Mouse (Mus musculus) intestine, postnatal 0 days (tissue): ENCODE data around the gene Rrbp1. TPM values are rescaled to one million over a fixed set of nuclear protein-coding genes. Genes with fewer than 3 reads are reported as not detected.

Experiments used
- ATAC-seq: fragments of 200-750 bp; cut with Nextera tagmentation; 2 replicates; pipeline ENCODE4 v1.8.0; 2017; ENCODE audit warnings: mild to moderate bottlenecking, moderate TSS enrichment, moderate library complexity
- H3K27ac ChIP-seq: fragments of 300-500 bp; sonication (generic); 2 replicates; pipeline ENCODE4 v1.5.1; 2014; ENCODE audit warnings: mild to moderate bottlenecking, low read depth, low read length, moderate library complexity
- H3K27me3 ChIP-seq: fragments of 300-500 bp; sonication (generic); replicated peaks from 2 replicates; pipeline ENCODE4 v1.6.1; 2014; ENCODE audit warnings: low read length, mixed read lengths; ENCODE audit not compliant: control insufficient read depth, insufficient read depth
- H3K36me3 ChIP-seq: fragments of 300-500 bp; sonication (generic); 2 replicates; pipeline ENCODE4 v1.6.1; 2014; ENCODE audit warnings: mild to moderate bottlenecking, moderate library complexity; ENCODE audit not compliant: control insufficient read depth, insufficient read depth
- H3K4me1 ChIP-seq: fragments of 300-500 bp; sonication (generic); replicated peaks from 2 replicates; pipeline ENCODE4 v1.6.1; 2014; ENCODE audit warnings: antibody characterized with exemption, low read length, mixed read lengths; ENCODE audit not compliant: control insufficient read depth, insufficient read depth
- H3K4me2 ChIP-seq: fragments of 300-500 bp; sonication (generic); replicated peaks from 2 replicates; pipeline ENCODE4 v1.6.1; 2014; ENCODE audit warnings: low read depth, mild to moderate bottlenecking, moderate library complexity
- H3K4me3 ChIP-seq: fragments of 300-500 bp; sonication (generic); 2 replicates; pipeline ENCODE4 v1.5.1; 2014; ENCODE audit warnings: low read depth, low read length
- H3K9ac ChIP-seq: fragments of 300-500 bp; sonication (generic); 2 replicates; pipeline ENCODE4 v1.6.1; 2014; ENCODE audit warnings: mild to moderate bottlenecking, low read depth, low read length
- H3K9me3 ChIP-seq: fragments of 300-500 bp; sonication (generic); 2 replicates; pipeline ENCODE4 v1.6.1; 2016; ENCODE audit warnings: mixed run types; ENCODE audit not compliant: control insufficient read depth
- CTCF ChIP-seq: sonication (generic); IDR thresholded peaks from 2 replicates; pipeline ENCODE4 v1.5.1; 2016; ENCODE audit warnings: low read depth, mild to moderate bottlenecking, control low read depth, antibody characterized with exemption, moderate library complexity
- WGBS: fragments of 180-500 bp; shearing (Covaris S2); extraction: QIAGEN DNeasy Blood & Tissue Kit; methylation state at CpG from one replicate; pipeline ENCODE4 v1.1.7; 2014; 5-methylcytosine and 5-hydroxymethylcytosine counted together
- polyA plus RNA-seq: library from polyadenylated mRNA; unstranded; fragments of >200 nt; fragmentation: Nextera tagmentation; extraction: Ambion mirVana; gene quantifications from 2 replicates; pipeline ENCODE4 v1.2.1, GENCODE M21; 2015

The Rrbp1 gene
- polyA plus RNA-seq, 1 experiment from 2014 or later, result 156 TPM

DNA sequence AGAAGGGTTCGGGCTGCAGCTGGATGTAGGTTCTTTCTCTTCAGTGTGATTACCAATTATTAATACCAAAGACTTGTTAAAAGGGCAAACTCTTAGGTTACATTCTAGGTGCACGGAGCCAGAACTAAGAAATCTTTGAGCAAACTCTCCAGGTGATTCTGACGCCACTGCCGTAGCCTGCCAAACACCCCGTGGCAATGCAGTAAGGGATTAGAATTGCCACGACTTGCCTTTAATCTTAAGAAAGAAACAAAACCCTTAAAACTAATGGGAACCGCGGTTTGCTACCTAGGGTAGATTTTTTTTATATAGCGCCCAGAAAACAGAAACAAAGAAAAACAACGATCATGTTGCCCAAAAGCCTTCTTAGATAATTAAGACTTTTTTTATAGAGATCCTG is 96.8 kb downstream of the Rrbp1 start:
- no peak for ATAC-seq
- WGBS, result 6% methylated on average over 10 of the region's 10 CpGs
- Histone ChIP-seq H3K4me1 (peaks cover 10% of the 10 kb centered on the region; the same call in 1 of the 2 replicates), H3K9me3 (no peaks in the 10 kb centered on the region), H3K9ac (peak overlapping the region; percentile 93), H3K4me3 (peak overlapping the region; percentile 91), H3K36me3 (no peaks in the 10 kb centered on the region), H3K27ac (peak overlapping the region; percentile 99), H3K27me3 (no peaks in the 10 kb centered on the region), H3K4me2 (peak overlapping the region; percentile 68)
- no peak for TF ChIP-seq CTCF

DNA sequence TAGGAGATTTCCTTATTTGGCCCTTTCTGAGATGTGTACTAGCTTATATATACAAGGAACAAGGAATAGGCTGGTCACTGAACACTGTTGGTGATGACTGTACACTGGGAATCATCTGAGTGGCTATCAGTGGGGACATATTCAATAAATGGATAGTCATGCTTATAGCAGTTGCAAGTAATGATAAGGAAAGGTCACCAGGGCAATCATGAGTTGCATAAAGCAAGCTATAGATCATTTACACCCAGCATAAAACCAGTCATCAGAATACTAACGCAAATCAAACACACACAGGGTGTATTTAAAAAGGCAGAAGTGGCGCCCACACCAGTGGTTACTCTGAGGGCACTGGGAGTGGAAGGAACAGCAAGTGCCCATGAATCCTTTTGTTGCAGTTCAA is 98.9 kb downstream of the Rrbp1 start:
- Histone ChIP-seq H3K4me2 (no peak overlapping the region), H3K27ac (no peak overlapping the region), H3K4me1 (no peaks in the 10 kb centered on the region), H3K27me3 (no peaks in the 10 kb centered on the region), H3K36me3 (no peaks in the 10 kb centered on the region), H3K4me3 (no peak overlapping the region), H3K9me3 (no peaks in the 10 kb centered on the region), H3K9ac (no peak overlapping the region)
- 0 out of 2 replicates have a peak, but pooled peaks have one; percentile 6 for ATAC-seq
- 54% methylated on average over 2 of the region's 2 CpGs for WGBS
- TF ChIP-seq CTCF, result no peak

DNA sequence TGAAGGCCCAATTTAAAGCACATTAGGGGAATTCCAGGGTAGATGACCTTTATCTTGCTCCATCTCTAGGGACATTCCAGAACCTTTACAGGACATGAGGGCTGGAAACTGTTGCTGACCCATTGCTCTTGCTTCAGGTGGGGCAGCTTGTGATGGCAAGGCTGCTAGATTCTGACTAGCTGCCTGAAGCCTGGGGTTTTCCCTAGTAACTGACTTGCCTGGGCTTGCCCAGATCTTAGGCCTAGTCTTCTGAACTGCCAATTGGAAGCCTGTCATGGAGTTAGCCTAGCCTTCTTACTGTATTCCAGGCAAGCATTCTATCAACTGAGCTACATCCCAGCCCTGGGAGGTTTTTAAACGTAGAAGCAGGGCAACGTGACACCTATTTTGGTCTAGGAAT is 101.8 kb downstream of the Rrbp1 start:
- H3K9ac ChIP-seq, result no peak overlapping the region
- H3K4me3 ChIP-seq, result no peak overlapping the region
- H3K4me2 ChIP-seq, result no peak overlapping the region
- WGBS, result 83% methylated on average over 2 of the region's 2 CpGs
- TF ChIP-seq CTCF, result no peak
- H3K36me3 ChIP-seq, result no peaks in the 10 kb centered on the region
- H3K4me1 ChIP-seq, result peaks cover 9% of the 10 kb centered on the region; the same call in 1 of the 2 replicates
- no peaks in the 10 kb centered on the region for H3K27me3 ChIP-seq
- H3K9me3 ChIP-seq, result no peaks in the 10 kb centered on the region
- no peak for ATAC-seq
- H3K27ac ChIP-seq, result no peak overlapping the region

DNA sequence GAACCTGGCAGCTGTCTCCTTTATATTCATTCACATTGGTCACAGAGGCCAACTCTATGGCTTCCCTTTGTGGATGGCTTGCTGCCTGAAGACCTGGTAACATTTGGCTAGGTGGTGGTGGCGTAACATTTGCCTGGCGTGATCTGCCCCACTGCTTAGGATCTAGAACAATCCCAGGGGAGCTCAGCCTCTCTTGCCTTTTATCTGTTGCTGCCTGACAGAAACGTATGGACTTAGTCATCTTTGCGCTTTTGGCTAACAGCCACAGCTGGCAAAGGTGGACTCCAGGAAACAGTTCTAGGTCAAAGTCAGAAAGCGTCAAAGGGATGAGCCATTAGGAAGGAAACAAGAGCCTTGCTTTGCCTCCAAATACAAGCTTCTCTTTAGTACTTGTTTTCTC is 106.2 kb downstream of the Rrbp1 start:
- WGBS, result 52% methylated on average over 5 of the region's 5 CpGs
- TF ChIP-seq CTCF, result no peak
- peaks cover 20% of the 10 kb centered on the region for H3K4me1 ChIP-seq
- no peaks in the 10 kb centered on the region for H3K27me3 ChIP-seq
- H3K9me3 ChIP-seq, result no peaks in the 10 kb centered on the region
- no peak for ATAC-seq
- no peaks in the 10 kb centered on the region for H3K36me3 ChIP-seq
- no peak overlapping the region for H3K4me2 ChIP-seq
- no peak overlapping the region for H3K4me3 ChIP-seq
- peak overlapping the region; percentile 47 for H3K27ac ChIP-seq
- H3K9ac ChIP-seq, result no peak overlapping the region

DNA sequence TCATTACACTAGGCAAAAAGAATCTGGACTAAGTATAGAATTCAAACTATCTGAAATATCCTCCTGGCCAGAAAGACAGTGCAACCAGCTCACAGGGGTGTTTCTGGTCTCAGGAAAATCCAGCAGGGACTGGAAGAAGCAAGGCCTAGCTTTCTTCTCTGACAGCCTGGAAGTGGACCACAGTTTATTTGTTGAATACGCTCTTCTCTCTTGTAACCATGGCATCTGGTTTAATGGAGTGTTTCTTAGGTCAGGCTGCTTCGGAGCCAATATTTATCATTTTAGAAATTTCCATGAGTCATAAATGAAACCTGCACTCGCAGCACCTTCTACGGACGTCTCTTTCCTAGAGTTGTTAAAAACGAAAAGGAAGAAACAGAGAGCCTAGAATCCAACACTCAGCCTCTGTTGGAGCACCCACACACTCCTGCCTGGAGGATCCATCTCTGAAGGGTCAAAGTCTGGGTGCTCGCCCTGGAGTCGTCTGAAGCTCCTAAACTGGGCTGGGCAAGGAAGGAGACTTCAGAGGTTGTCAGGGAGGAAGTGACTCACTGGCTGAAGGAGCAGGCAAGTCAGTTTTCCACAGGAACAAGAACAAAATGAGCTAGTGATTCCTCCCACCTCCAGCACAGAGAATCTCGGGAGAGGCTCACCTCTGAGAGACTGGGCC is 107.6 kb downstream of the Rrbp1 start:
- no peaks in the 10 kb centered on the region for H3K36me3 ChIP-seq
- no peaks in the 10 kb centered on the region for H3K9me3 ChIP-seq
- ATAC-seq, result peak; percentile 91
- H3K27ac ChIP-seq, result peak overlapping the region; percentile 86
- no peaks in the 10 kb centered on the region for H3K27me3 ChIP-seq
- H3K4me1 ChIP-seq, result peaks cover 23% of the 10 kb centered on the region
- 0 out of 2 replicates have a peak overlapping the region, but pooled peaks have one; percentile 2 for H3K9ac ChIP-seq
- peak overlapping the region; percentile 24; the same call in 1 of the 2 replicates for H3K4me2 ChIP-seq
- 19% methylated on average over 9 of the region's 9 CpGs for WGBS
- TF ChIP-seq CTCF, result no peak
- H3K4me3 ChIP-seq, result no peak overlapping the region

DNA sequence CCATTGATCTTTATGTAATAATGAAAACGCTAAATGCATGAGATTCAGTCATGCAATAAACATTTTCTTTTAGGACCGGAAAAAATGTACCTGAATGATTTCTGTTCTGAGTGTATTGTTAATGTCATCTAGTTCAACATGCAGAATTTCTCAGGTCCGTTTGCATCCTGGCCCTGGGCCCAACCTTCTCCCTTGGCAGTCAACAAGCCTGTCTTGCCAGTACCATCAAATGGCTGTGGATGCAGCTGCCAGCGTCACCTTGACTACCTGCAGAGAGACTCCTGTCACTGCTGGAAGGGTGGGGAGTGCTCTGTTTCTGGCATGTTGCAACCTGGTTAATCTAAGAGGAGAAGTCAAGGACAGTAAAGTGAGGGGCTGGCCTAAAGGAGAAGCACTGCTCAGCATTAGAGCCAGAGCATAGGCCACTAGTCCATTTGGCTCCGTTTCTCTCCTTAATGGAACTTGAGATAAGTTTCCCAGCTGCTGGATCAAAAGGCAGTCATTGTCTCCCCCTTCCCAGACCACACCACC is 110.2 kb downstream of the Rrbp1 start:
- Histone ChIP-seq H3K4me3 (no peak overlapping the region), H3K4me2 (no peak overlapping the region), H3K27me3 (no peaks in the 10 kb centered on the region), H3K9me3 (no peaks in the 10 kb centered on the region), H3K9ac (no peak overlapping the region), H3K4me1 (peaks cover 27% of the 10 kb centered on the region), H3K27ac (0 out of 2 replicates have a peak overlapping the region, but pooled peaks have one; percentile 22), H3K36me3 (no peaks in the 10 kb centered on the region)
- no peak for TF ChIP-seq CTCF
- peak; percentile 55 for ATAC-seq
- 56% methylated on average over 5 of the region's 5 CpGs for WGBS
